Mouse (Mus musculus) limb, embryonic 12.5 days (tissue): ENCODE data around the gene Rab44. TPM values are rescaled to one million over a fixed set of nuclear protein-coding genes. Genes with fewer than 3 reads are reported as not detected.

Source experiments
- ATAC-seq: fragments of 200-750 bp; cut with Nextera tagmentation; 2 replicates; pipeline ENCODE4 v1.8.0; 2017; ENCODE audit warnings: low read depth, moderate TSS enrichment; ENCODE audit not compliant: insufficient number of reproducible peaks, insufficient read depth, low FRiP score, low TSS enrichment
- H3K27ac ChIP-seq: fragments of 300-500 bp; sonication (generic); 2 replicates; pipeline ENCODE4 v1.5.1; 2016; ENCODE audit warnings: mild to moderate bottlenecking, moderate library complexity
- H3K27me3 ChIP-seq: fragments of 300-500 bp; sonication (generic); 2 replicates; pipeline ENCODE4 v1.6.1; 2016; ENCODE audit warnings: mild to moderate bottlenecking, moderate library complexity
- H3K36me3 ChIP-seq: fragments of 300-500 bp; sonication (generic); 2 replicates; pipeline ENCODE4 v1.6.1; 2016; ENCODE audit warnings: mild to moderate bottlenecking, moderate library complexity
- H3K4me1 ChIP-seq: fragments of 300-500 bp; sonication (generic); replicated peaks from 2 replicates; pipeline ENCODE4 v1.6.1; 2016
- H3K4me2 ChIP-seq: fragments of 300-500 bp; sonication (generic); 2 replicates; pipeline ENCODE4 v1.6.1; 2016; ENCODE audit warnings: mild to moderate bottlenecking, moderate library complexity
- H3K4me3 ChIP-seq: fragments of 300-500 bp; sonication (generic); replicated peaks from 2 replicates; pipeline ENCODE4 v1.5.1; 2016; ENCODE audit warnings: mild to moderate bottlenecking
- H3K9ac ChIP-seq: fragments of 300-500 bp; sonication (generic); replicated peaks from 2 replicates; pipeline ENCODE4 v1.6.1; 2016; ENCODE audit warnings: mild to moderate bottlenecking, moderate library complexity
- H3K9me3 ChIP-seq: fragments of 300-500 bp; sonication (generic); 2 replicates; pipeline ENCODE4 v1.6.1; 2016; ENCODE audit warnings: mild to moderate bottlenecking, moderate library complexity
- WGBS: fragments of 180-500 bp; shearing (Covaris S2); methylation state at CpG from one replicate; pipeline ENCODE4 v1.1.7; 2016; 5-methylcytosine and 5-hydroxymethylcytosine counted together
- polyA plus RNA-seq: library from polyadenylated mRNA; unstranded; fragments of >200 nt; fragmentation: Nextera tagmentation; extraction: Ambion mirVana; gene quantifications from 2 replicates; pipeline ENCODE4 v1.2.1, GENCODE M21; 2016

Rab44 gene
- polyA plus RNA-seq, 1 experiment from 2014 or later, result 0.26 TPM

DNA sequence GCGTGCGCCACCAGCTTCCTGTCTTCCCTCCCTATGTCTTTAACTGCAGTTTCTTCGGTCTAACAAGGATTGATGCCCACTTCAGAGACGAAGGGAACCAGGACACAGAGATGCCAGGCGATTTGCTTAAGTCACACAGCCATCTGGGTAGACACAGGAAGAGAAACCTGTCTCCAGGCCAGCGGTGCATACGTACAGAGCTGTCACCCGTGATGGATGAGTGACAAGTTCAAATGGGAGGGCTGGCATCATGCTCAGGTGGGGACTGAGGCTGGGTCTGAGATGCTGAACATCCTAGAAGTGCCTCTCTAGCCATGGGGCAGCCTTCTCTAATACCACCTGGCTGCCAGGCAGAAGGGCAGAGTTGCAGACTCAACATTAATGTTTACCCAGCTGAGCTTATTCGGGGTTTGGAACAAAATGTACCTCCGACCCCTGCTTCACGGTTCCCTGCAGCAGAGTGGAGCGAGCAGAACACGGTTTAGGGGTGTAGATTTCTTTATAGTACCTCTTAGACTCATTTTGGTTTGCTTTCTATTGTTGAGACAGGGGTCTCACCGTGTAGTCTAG is 56.6 kb downstream of the Rab44 start:
- Histone ChIP-seq H3K9me3 (no peaks in the 10 kb centered on the region), H3K4me1 (peaks cover 18% of the 10 kb centered on the region; the same call in 1 of the 2 replicates), H3K4me2 (no peak overlapping the region), H3K27me3 (peaks cover 14% of the 10 kb centered on the region), H3K9ac (no peak overlapping the region), H3K27ac (no peak overlapping the region), H3K4me3 (no peak overlapping the region), H3K36me3 (no peaks in the 10 kb centered on the region)
- 77% methylated on average over 14 of the region's 14 CpGs for WGBS
- no peak for ATAC-seq

GRCm38 (mm10) chr17:29171001-29171772 is 57.2 kb downstream of the Rab44 start:
- Histone ChIP-seq H3K9ac (no peak overlapping the region), H3K27me3 (peaks cover 8% of the 10 kb centered on the region; the same call in 1 of the 2 replicates), H3K4me1 (peaks cover 18% of the 10 kb centered on the region), H3K4me3 (no peak overlapping the region), H3K27ac (no peak overlapping the region), H3K9me3 (no peaks in the 10 kb centered on the region), H3K4me2 (no peak overlapping the region), H3K36me3 (no peaks in the 10 kb centered on the region)
- WGBS, result 23% methylated on average over 14 of the region's 14 CpGs
- no peak for ATAC-seq

- no peak for ATAC-seq
- peaks cover 27% of the 10 kb centered on the region for H3K4me1 ChIP-seq
- no peaks in the 10 kb centered on the region for H3K36me3 ChIP-seq
- H3K27ac ChIP-seq, result no peak overlapping the region
- no peak overlapping the region for H3K9ac ChIP-seq
- H3K27me3 ChIP-seq, result no peaks in the 10 kb centered on the region
- 43% methylated on average over 10 of the region's 10 CpGs for WGBS
- H3K9me3 ChIP-seq, result no peaks in the 10 kb centered on the region
- H3K4me2 ChIP-seq, result no peak overlapping the region
- no peak overlapping the region for H3K4me3 ChIP-seq
Observed at GRCm38 (mm10) chr17:29172062-29172461, 58.1 kb downstream of the Rab44 start.

DNA sequence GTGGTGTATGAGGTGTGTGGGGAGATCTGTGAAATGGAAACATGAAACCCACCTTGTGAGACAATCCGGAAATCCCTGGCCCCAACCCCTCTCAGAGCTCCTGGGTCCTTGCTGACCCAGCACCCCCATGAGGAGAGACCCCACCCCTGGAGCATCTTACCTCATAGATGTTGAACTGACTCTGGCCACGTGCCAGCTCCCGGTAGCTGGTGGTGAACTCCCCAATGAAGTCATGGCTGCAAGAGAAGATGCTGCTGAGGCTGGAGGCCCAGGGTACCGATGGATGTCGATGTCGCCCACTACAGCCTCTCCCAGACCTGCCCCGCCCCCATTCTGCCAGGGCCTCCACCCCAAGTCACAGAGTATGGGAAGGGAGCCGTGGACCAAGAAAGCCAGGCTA is 59.2 kb downstream of the Rab44 start:
- H3K27me3 ChIP-seq, result no peaks in the 10 kb centered on the region
- no peak overlapping the region for H3K27ac ChIP-seq
- H3K9me3 ChIP-seq, result no peaks in the 10 kb centered on the region
- H3K4me2 ChIP-seq, result no peak overlapping the region
- WGBS, result 77% methylated on average over 8 of the region's 8 CpGs
- H3K4me3 ChIP-seq, result no peak overlapping the region
- no peaks in the 10 kb centered on the region for H3K36me3 ChIP-seq
- peaks cover 25% of the 10 kb centered on the region for H3K4me1 ChIP-seq
- ATAC-seq, result no peak
- H3K9ac ChIP-seq, result no peak overlapping the region

- no peaks in the 10 kb centered on the region for H3K36me3 ChIP-seq
- no peak overlapping the region for H3K4me3 ChIP-seq
- H3K9me3 ChIP-seq, result no peaks in the 10 kb centered on the region
- H3K9ac ChIP-seq, result no peak overlapping the region
- no peak for ATAC-seq
- no peaks in the 10 kb centered on the region for H3K27me3 ChIP-seq
- H3K4me2 ChIP-seq, result no peak overlapping the region
- WGBS, result 76% methylated on average over 3 of the region's 3 CpGs
- peaks cover 25% of the 10 kb centered on the region for H3K4me1 ChIP-seq
- H3K27ac ChIP-seq, result no peak overlapping the region
Observed at GRCm38 (mm10) chr17:29175693-29176092, 61.7 kb downstream of the Rab44 start.

DNA sequence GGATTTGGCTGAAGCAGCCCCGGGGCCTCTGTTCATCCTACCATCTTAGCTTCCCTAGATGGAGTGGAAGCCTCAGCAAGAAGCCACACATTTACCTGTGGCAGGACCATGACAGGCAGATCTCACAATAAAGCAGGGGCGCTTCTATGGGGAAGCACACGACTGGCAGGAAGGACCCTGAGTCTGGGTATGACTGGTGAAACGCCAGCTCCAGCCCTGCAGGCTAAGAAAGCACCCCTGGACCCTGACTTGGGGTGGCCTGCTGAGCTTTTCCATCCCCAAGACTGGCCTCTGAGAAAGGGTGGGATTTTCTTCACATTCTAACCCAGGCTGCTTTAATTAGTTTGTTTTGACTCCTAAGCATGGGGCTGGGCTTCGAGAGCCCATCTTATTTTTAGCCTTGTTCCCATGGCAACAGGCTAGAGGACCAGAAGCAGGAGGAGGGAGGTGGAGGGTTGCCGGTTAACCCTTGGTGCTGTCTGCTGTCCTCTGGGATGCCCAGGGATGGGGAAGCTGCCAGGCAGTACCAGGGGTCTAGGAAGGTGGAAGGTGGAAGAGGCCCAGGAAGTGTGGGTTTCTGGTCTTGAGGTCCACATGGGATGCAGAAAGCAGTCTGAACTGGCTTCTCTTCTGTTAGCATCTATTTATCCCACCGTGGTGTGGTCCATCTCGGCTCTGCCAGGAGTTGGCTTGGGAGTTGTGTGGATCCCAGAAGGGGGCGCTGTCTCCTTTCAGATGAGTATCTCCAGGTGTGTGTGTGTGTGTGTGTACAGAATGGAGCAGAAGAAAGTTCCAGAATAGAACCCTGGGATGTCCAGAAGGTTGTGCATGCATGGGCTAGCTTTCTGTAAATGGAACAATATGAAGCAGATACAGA is 62.7 kb downstream of the Rab44 start:
- 24% methylated on average over 9 of the region's 9 CpGs for WGBS
- H3K4me1 ChIP-seq, result peaks cover 21% of the 10 kb centered on the region
- no peak overlapping the region for H3K27ac ChIP-seq
- H3K4me3 ChIP-seq, result no peak overlapping the region
- H3K9ac ChIP-seq, result 0 out of 2 replicates have a peak overlapping the region, but pooled peaks have one; percentile 5
- H3K4me2 ChIP-seq, result no peak overlapping the region
- ATAC-seq, result no peak
- H3K27me3 ChIP-seq, result no peaks in the 10 kb centered on the region
- H3K9me3 ChIP-seq, result no peaks in the 10 kb centered on the region
- no peaks in the 10 kb centered on the region for H3K36me3 ChIP-seq

- peaks cover 7% of the 10 kb centered on the region for H3K27me3 ChIP-seq
- no peak overlapping the region for H3K4me2 ChIP-seq
- H3K9me3 ChIP-seq, result no peaks in the 10 kb centered on the region
- no peak overlapping the region for H3K27ac ChIP-seq
- 71% methylated on average over 9 of the region's 9 CpGs for WGBS
- H3K4me3 ChIP-seq, result no peak overlapping the region
- no peak overlapping the region for H3K9ac ChIP-seq
- no peak for ATAC-seq
- H3K36me3 ChIP-seq, result no peaks in the 10 kb centered on the region
- H3K4me1 ChIP-seq, result peaks cover 15% of the 10 kb centered on the region
Observed at GRCm38 (mm10) chr17:29178503-29179059, 64.6 kb downstream of the Rab44 start.

GRCm38 (mm10) chr17:29179917-29180316 is 66.0 kb downstream of the Rab44 start:
- Histone ChIP-seq H3K4me1 (peaks cover 16% of the 10 kb centered on the region), H3K27ac (no peak overlapping the region), H3K4me3 (no peak overlapping the region), H3K9ac (no peak overlapping the region), H3K36me3 (no peaks in the 10 kb centered on the region), H3K4me2 (no peak overlapping the region), H3K27me3 (peaks cover 7% of the 10 kb centered on the region), H3K9me3 (no peaks in the 10 kb centered on the region)
- 86% methylated on average over 6 of the region's 6 CpGs for WGBS
- ATAC-seq, result no peak

DNA sequence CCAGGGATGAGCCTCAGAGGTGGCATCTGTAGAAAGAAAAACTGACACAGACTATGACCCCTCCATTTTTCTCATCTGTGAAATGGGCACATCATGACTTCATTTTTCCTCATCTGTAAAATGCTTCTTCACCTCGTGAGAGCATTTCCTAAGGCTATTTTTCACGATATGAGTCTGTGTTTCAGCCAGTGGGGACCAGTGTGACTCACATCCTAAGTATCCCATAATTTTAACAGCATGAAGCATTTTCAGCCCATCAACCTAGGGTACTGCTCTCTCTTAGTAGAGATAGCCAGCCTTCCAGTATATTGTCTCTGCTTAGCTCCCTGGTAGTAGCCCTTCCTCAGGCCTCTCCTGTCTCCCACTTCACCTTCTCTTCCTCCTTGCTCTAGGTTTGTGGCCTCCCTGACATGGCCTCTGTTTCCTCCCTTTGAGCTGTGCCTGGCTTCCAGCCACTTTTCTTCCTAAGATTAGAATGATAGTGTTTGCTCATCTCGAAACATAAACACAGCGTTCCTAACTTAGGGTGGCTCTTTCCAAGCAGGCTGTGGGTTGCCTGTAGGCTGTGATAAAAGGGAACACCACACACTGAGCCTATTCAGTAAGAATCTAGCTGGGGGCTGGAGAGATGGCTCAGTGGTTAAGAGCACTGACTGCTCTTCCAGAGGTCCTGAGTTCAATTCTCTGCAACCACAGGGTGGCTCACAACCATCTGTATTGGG is 66.6 kb downstream of the Rab44 start:
- no peak for ATAC-seq
- WGBS, result 79% methylated on average over 4 of the region's 4 CpGs

DNA sequence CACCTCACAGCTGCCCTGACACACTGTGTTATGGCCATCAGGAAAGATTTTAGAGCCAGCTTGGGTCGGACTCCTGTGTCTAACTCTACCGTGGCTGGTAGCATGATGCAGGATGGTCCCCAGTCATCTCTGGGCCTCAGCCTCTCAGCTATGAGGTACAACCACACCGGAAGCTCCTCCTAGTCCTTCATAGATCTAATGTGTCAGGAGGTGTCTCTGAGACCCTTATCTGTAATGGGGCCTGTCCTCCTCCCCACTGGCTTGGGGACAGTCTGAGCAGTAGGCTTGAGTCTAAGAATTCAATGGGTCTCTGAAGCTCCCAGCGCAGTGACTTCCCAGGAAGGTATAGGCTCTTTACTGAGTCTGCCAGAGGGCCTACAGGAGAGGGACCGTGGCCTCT is 67.8 kb downstream of the Rab44 start:
- H3K36me3 ChIP-seq, result no peaks in the 10 kb centered on the region
- no peak for ATAC-seq
- peaks cover 7% of the 10 kb centered on the region for H3K27me3 ChIP-seq
- WGBS, result 79% methylated on average over 5 of the region's 5 CpGs
- H3K9me3 ChIP-seq, result no peaks in the 10 kb centered on the region
- no peak overlapping the region for H3K4me2 ChIP-seq
- peaks cover 23% of the 10 kb centered on the region for H3K4me1 ChIP-seq
- H3K9ac ChIP-seq, result no peak overlapping the region
- H3K27ac ChIP-seq, result no peak overlapping the region
- no peak overlapping the region for H3K4me3 ChIP-seq

More for the DNA sequence above, 66.6 kb downstream of the Rab44 start:
- Histone ChIP-seq H3K27ac (no peak overlapping the region), H3K9ac (no peak overlapping the region), H3K36me3 (no peaks in the 10 kb centered on the region), H3K4me2 (no peak overlapping the region), H3K27me3 (peaks cover 7% of the 10 kb centered on the region), H3K9me3 (no peaks in the 10 kb centered on the region), H3K4me3 (no peak overlapping the region), H3K4me1 (peaks cover 23% of the 10 kb centered on the region)
